ENCODE assay signal across 26 mouse cellular contexts in genomic region chrX:139780988-139781387, GRCm38 (mm10). TPM values are rescaled to one million over a fixed set of nuclear protein-coding genes. Genes with fewer than 3 reads are reported as not detected.
DNase-seq lines count a peak whose midpoint lies in the region; ATAC-seq and TF ChIP-seq lines count a peak whose summit lies in the region.
"Had no signal": no experiment of that assay in that cellular context is flagged by ENCODE, and none has a peak within 500 bp of the region (broad histone marks: within the 10 kb centered on the region; RNA-seq: fewer than 3 reads in every experiment).

No protein-coding gene starts in this region.

- ATAC-seq in liver, embryonic 12.5 days = peak; percentile 86
- no peak for ATAC-seq in midbrain, embryonic 13.5 days
- ATAC-seq: CD4-positive, CD25-positive, alpha-beta regulatory T cell, adult 4 months had no signal

- no peak overlapping the region for H3K4me2 ChIP-seq in liver, embryonic 12.5 days
- no peak overlapping the region for H3K4me2 ChIP-seq in midbrain, embryonic 13.5 days (replicated peaks)
- H3K4me2 ChIP-seq: hindbrain, embryonic 15.5 days; neural tube, embryonic 12.5 days; stomach, embryonic 15.5 days had no signal

- no peaks in the 10 kb centered on the region for H3K27me3 ChIP-seq in E14TG2a.4 (ENCODE audit: insufficient read depth, low read length)
- H3K27me3 ChIP-seq in MEL (ENCODE audit: control insufficient read depth in 1 of 2, insufficient read depth in 2 of 2, low read length in 2 of 2) = no peaks in the 10 kb centered on the region
- H3K27me3 ChIP-seq in liver, embryonic 12.5 days (replicated peaks) = peaks cover 7% of the 10 kb centered on the region; the same call in 1 of the 2 replicates
- H3K27me3 ChIP-seq in midbrain, embryonic 13.5 days = peaks cover 45% of the 10 kb centered on the region
- H3K27me3 ChIP-seq: stomach, embryonic 15.5 days had no signal

- TF ChIP-seq EP300 in MEL (IDR thresholded peaks at IDR 0.05; ENCODE audit: low read depth in 1 of 2, low read length in 2 of 2) = peak; percentile 71 to 76

- H3K4me1 ChIP-seq in E14TG2a.4 (replicated peaks; ENCODE audit: low read depth, low read length) (peaks cover 81% of the 10 kb centered on the region), MEL (ENCODE audit: control insufficient read depth in 1 of 2, insufficient read depth in 2 of 2, low read length in 2 of 2) (peaks cover 10 to 33% of the 10 kb centered on the region in 2 experiments)
- H3K4me1 ChIP-seq in liver, embryonic 12.5 days = peaks cover 22% of the 10 kb centered on the region
- peaks cover 12% of the 10 kb centered on the region for H3K4me1 ChIP-seq in midbrain, embryonic 13.5 days (replicated peaks)
- H3K4me1 ChIP-seq: hindbrain, embryonic 15.5 days; neural tube, embryonic 12.5 days; stomach, embryonic 15.5 days had no signal

- no peak overlapping the region for H3K9ac ChIP-seq in MEL (ENCODE audit: control insufficient read depth, low read depth, low read length, poor library complexity, severe bottlenecking)
- no peak overlapping the region for H3K9ac ChIP-seq in liver, embryonic 12.5 days
- H3K9ac ChIP-seq in midbrain, embryonic 13.5 days (replicated peaks) = no peak overlapping the region
- H3K9ac ChIP-seq: hindbrain, embryonic 15.5 days; neural tube, embryonic 12.5 days; stomach, embryonic 15.5 days had no signal

- 19% methylated on average over 3 of the region's 3 CpGs for WGBS in liver, embryonic 12.5 days (ENCODE audit: insufficient replicate concordance)
- 64% methylated on average over 3 of the region's 3 CpGs for WGBS in midbrain, embryonic 13.5 days

- no peaks in the 10 kb centered on the region for H3K9me3 ChIP-seq in E14TG2a.4 (ENCODE audit: low read length)
- H3K9me3 ChIP-seq in MEL (replicated peaks; ENCODE audit: insufficient read depth, low read length) = no peaks in the 10 kb centered on the region
- no peaks in the 10 kb centered on the region for H3K9me3 ChIP-seq in liver, embryonic 12.5 days (replicated peaks)
- no peaks in the 10 kb centered on the region for H3K9me3 ChIP-seq in midbrain, embryonic 13.5 days
- H3K9me3 ChIP-seq: forebrain, embryonic 10.5 days; hindbrain, embryonic 15.5 days; limb, embryonic 10.5 days; neural tube, embryonic 12.5 days; stomach, embryonic 15.5 days had no signal

- intact Hi-C loops in left cerebral cortex, postnatal 25 days (cut with DNase I) = no loop called here

- TF ChIP-seq CTCF in E14TG2a.4 (conservative IDR thresholded peaks at IDR 0.05; ENCODE audit: low read length) = no peak
- no peak for TF ChIP-seq CTCF in MEL (IDR thresholded peaks at IDR 0.05 in 2 of 3, conservative IDR thresholded peaks at IDR 0.05 in 1 of 3; ENCODE audit: control insufficient read depth in 1 of 3, insufficient read depth in 1 of 3, low read depth in 2 of 3, low read length in 3 of 3, poor library complexity in 1 of 3, severe bottlenecking in 1 of 3)

- no peaks in the 10 kb centered on the region for H3K79me2 ChIP-seq in MEL (ENCODE audit: control insufficient read depth, insufficient read depth, low read length, poor library complexity)

- no peak for TF ChIP-seq RAD21 in MEL (IDR thresholded peaks at IDR 0.05; ENCODE audit: low read depth, low read length)

- H3K36me3 ChIP-seq in E14TG2a.4 (ENCODE audit: insufficient read depth, low read length) (peaks cover 23% of the 10 kb centered on the region), MEL (ENCODE audit: control insufficient read depth in 1 of 2, insufficient read depth in 2 of 2, low read length in 2 of 2) (peaks cover 0 to 23% of the 10 kb centered on the region in 2 experiments; a peak in 2 of 4 replicates)
- no peaks in the 10 kb centered on the region for H3K36me3 ChIP-seq in liver, embryonic 12.5 days
- no peaks in the 10 kb centered on the region for H3K36me3 ChIP-seq in midbrain, embryonic 13.5 days
- H3K36me3 ChIP-seq: forebrain, embryonic 10.5 days; hindbrain, embryonic 15.5 days; limb, embryonic 10.5 days; neural tube, embryonic 12.5 days; stomach, embryonic 15.5 days had no signal

- H3K27ac ChIP-seq in MEL (ENCODE audit: control insufficient read depth, low read depth, low read length) = 0 out of 2 replicates have a peak overlapping the region, but pooled peaks have one; percentile 1
- peak overlapping the region; percentile 14; the same call in 1 of the 2 replicates for H3K27ac ChIP-seq in liver, embryonic 12.5 days
- no peak overlapping the region for H3K27ac ChIP-seq in midbrain, embryonic 13.5 days
- H3K27ac ChIP-seq: forebrain, embryonic 10.5 days; hindbrain, embryonic 15.5 days; layer of hippocampus, adult 2 months; limb, embryonic 10.5 days; neural tube, embryonic 12.5 days; stomach, embryonic 15.5 days had no signal

- no peak for TF ChIP-seq POLR2A in MEL (IDR thresholded peaks at IDR 0.05; ENCODE audit: control insufficient read depth in 1 of 2, insufficient read depth in 1 of 2, low read depth in 1 of 2, low read length in 2 of 2, poor library complexity in 1 of 2)

- DNase-seq in MEL (ENCODE audit: low read depth, low spot score) = peak; percentile 57
- peak; percentile 9 for DNase-seq in lung, postnatal 14 days
- no peak for DNase-seq in left cerebral cortex, postnatal 25 days (ENCODE audit: low spot score in 2 of 2)
- DNase-seq in heart, adult 9 months (ENCODE audit: low spot score in 2 of 2) = no peak
- DNase-seq: adrenal gland, postnatal 14 days; cerebellum, adult 9-10 months; gastrocnemius, postnatal 14 days; heart, postnatal 10 days; kidney, adult 11 months; kidney, postnatal 10 days; spleen, adult 18-20 months; thymus, adult 2 months had no signal

- H3K4me3 ChIP-seq in E14TG2a.4 (replicated peaks; ENCODE audit: low read length) = peak overlapping the region; percentile 74
- no peak overlapping the region for H3K4me3 ChIP-seq in MEL (ENCODE audit: control insufficient read depth in 1 of 2, insufficient read depth in 1 of 2, low read depth in 2 of 2, low read length in 2 of 2)
- H3K4me3 ChIP-seq in liver, embryonic 12.5 days = no peak overlapping the region
- no peak overlapping the region for H3K4me3 ChIP-seq in midbrain, embryonic 13.5 days (replicated peaks)
- H3K4me3 ChIP-seq: forebrain, embryonic 10.5 days; hindbrain, embryonic 15.5 days; layer of hippocampus, adult 2 months; limb, embryonic 10.5 days; neural tube, embryonic 12.5 days; stomach, embryonic 15.5 days had no signal

TF ChIP-seq in MEL, 35 proteins besides CTCF, POLR2A, EP300 and RAD21 (continues in another document):
- TF ChIP-seq NELFE (IDR thresholded peaks at IDR 0.05; ENCODE audit: low read depth, low read length) = 0 out of 2 replicates have a peak, but pooled peaks have one; percentile 17
- no peak for TF ChIP-seq ZMIZ1 (IDR thresholded peaks at IDR 0.05; ENCODE audit: low read depth, low read length)
- TF ChIP-seq CHD2 (IDR thresholded peaks at IDR 0.05; ENCODE audit: low read length) = no peak; the same call in 1 of the 2 replicates
- no peak for TF ChIP-seq MEF2A (IDR thresholded peaks at IDR 0.05; ENCODE audit: extremely low read depth, insufficient replicate concordance, low read depth, low read length, poor library complexity, severe bottlenecking)
- no peak for TF ChIP-seq ZNF384 (IDR thresholded peaks at IDR 0.05; ENCODE audit: low read depth, low read length)
- TF ChIP-seq ZKSCAN1 (IDR thresholded peaks at IDR 0.05; ENCODE audit: low read depth, low read length) = no peak
- no peak for TF ChIP-seq MAZ (IDR thresholded peaks at IDR 0.05; ENCODE audit: low read depth, low read length)
- no peak for TF ChIP-seq ELF1 (IDR thresholded peaks at IDR 0.05; ENCODE audit: low read depth, low read length)
- TF ChIP-seq MAX (IDR thresholded peaks at IDR 0.05; ENCODE audit: low read length) = peak; percentile 77
- TF ChIP-seq POLR2AphosphoS5 (IDR thresholded peaks at IDR 0.05; ENCODE audit: borderline replicate concordance, low read depth, low read length) = no peak
- no peak for TF ChIP-seq USF1 (IDR thresholded peaks at IDR 0.05; ENCODE audit: low read depth, low read length)
- no peak for TF ChIP-seq KAT2A (conservative IDR thresholded peaks at IDR 0.05; ENCODE audit: low read depth, low read length)
- peak; percentile 89 for TF ChIP-seq MYC (IDR thresholded peaks at IDR 0.05; ENCODE audit: low read depth, low read length)
- no peak for TF ChIP-seq USF2 (IDR thresholded peaks at IDR 0.05; ENCODE audit: borderline replicate concordance in 1 of 2, insufficient read depth in 1 of 2, low read depth in 1 of 2, low read length in 2 of 2)
- no peak for TF ChIP-seq NRF1 (IDR thresholded peaks at IDR 0.05; ENCODE audit: insufficient read depth, low read depth, low read length, poor library complexity, severe bottlenecking)
- peak; percentile 71 for TF ChIP-seq TAL1 (IDR thresholded peaks at IDR 0.05; ENCODE audit: low read length)
- no peak for TF ChIP-seq GABPA (IDR thresholded peaks at IDR 0.05; ENCODE audit: low read depth, low read length)
- no peak for TF ChIP-seq SMC3 (IDR thresholded peaks at IDR 0.05; ENCODE audit: low read depth, low read length)
- TF ChIP-seq UBTF (IDR thresholded peaks at IDR 0.05; ENCODE audit: borderline replicate concordance, insufficient read depth, low read depth, low read length) = no peak
- TF ChIP-seq JUND (IDR thresholded peaks at IDR 0.05; ENCODE audit: low read depth, low read length) = no peak
- TF ChIP-seq ETS1 (IDR thresholded peaks at IDR 0.05; ENCODE audit: low read depth, low read length) = peak; percentile 61
- TF ChIP-seq POLR2AphosphoS2 (IDR thresholded peaks at IDR 0.05; ENCODE audit: low read length) = no peak
- 0 out of 2 replicates have a peak, but pooled peaks have one; percentile 20 for TF ChIP-seq BHLHE40 (IDR thresholded peaks at IDR 0.05; ENCODE audit: borderline replicate concordance, low read depth, low read length)
- peak; percentile 36; the same call in 1 of the 2 replicates for TF ChIP-seq RCOR1 (IDR thresholded peaks at IDR 0.05; ENCODE audit: low read depth, low read length)

RNA-seq across cellular contexts. Expression of gene Ripply1, which starts 1.2 kb away (rescaled TPM):
- total RNA-seq in MEL (2012; rRNA removed) = not detected in 2 replicates
- not detected for polyA plus RNA-seq in MEL (2012; ENCODE audit: insufficient read depth in 1 of 2, insufficient read length in 2 of 2, low read depth in 1 of 2, low replicate concordance in 2 of 2, missing spikeins in 1 of 2)
- not detected in 2 replicates for polyA plus RNA-seq in liver, embryonic 12.5 days (2016; fragmentation: Nextera tagmentation; extraction: Ambion mirVana)
- total RNA-seq in left cerebral cortex, postnatal 25 days (2021) = not detected
- polyA plus RNA-seq in midbrain, embryonic 13.5 days (2015; fragmentation: Nextera tagmentation; extraction: Ambion mirVana) = 0.27 and 0.35 TPM in 2 replicates
- total RNA-seq: adrenal gland, postnatal 14 days; heart, adult 8-10 months; heart, postnatal 10 days; layer of hippocampus, adult 2 months; left cerebral cortex, adult 18-20 months; monocyte, adult 5-6 weeks had no signal
- polyA plus RNA-seq: CD4-positive, CD25-positive, alpha-beta regulatory T cell, adult 4 months; hindbrain, embryonic 15.5 days; limb, embryonic 10.5 days; neural tube, embryonic 12.5 days; stomach, embryonic 15.5 days; urinary bladder, adult 2 months had no signal

RNA-seq across cellular contexts. Expression of gene Cldn2, which starts 19.6 kb away (rescaled TPM):
- total RNA-seq in MEL (2012; rRNA removed) = not detected in 2 replicates
- polyA plus RNA-seq in MEL (2012; ENCODE audit: insufficient read depth in 1 of 2, insufficient read length in 2 of 2, low read depth in 1 of 2, low replicate concordance in 2 of 2, missing spikeins in 1 of 2) = not detected
- 0.08 and 0.11 TPM in 2 replicates for polyA plus RNA-seq in liver, embryonic 12.5 days (2016; fragmentation: Nextera tagmentation; extraction: Ambion mirVana)
- 1 to 10 TPM in 1 of 2 experiments, under 1 TPM in 1; 0.78 to 1.6 TPM for total RNA-seq in left cerebral cortex, postnatal 25 days (2021)
- polyA plus RNA-seq in midbrain, embryonic 13.5 days (2015; fragmentation: Nextera tagmentation; extraction: Ambion mirVana) = 0.11 and 0.18 TPM in 2 replicates
- total RNA-seq: heart, adult 8-10 months; monocyte, adult 5-6 weeks had no signal
- polyA plus RNA-seq: CD4-positive, CD25-positive, alpha-beta regulatory T cell, adult 4 months; limb, embryonic 10.5 days had no signal

Comparison
In these comparisons a context has a peak if more than half of its experiments do, and no peak if none do; other contexts are left out.
1. DNase-seq: peak in MEL (single experiment) and lung, postnatal 14 days (single experiment); none in left cerebral cortex, postnatal 25 days (0 of 2) and heart, adult 9 months (0 of 2).